Mouse (Mus musculus) testis, adult 2 months (tissue): ENCODE measurements around the gene Cgn. TPM values are rescaled to one million over a fixed set of nuclear protein-coding genes. Genes with fewer than 3 reads are reported as not detected.
A peak's percentile ranks its signal among the peaks of the same experiment; 100 is the strongest.

Source experiments
- H3K27ac ChIP-seq: fragments of 200-500 bp; 2 replicates; pipeline ENCODE4 v1.5.1; 2012; ENCODE audit warnings: low read depth, low read length; ENCODE audit not compliant: control insufficient read depth, insufficient read depth
- H3K27me3 ChIP-seq: fragments of 200-500 bp; 2 replicates; pipeline ENCODE4 v1.6.1; 2012; ENCODE audit warnings: mild to moderate bottlenecking, low read length, moderate library complexity; ENCODE audit not compliant: control insufficient read depth, insufficient read depth
- H3K36me3 ChIP-seq: fragments of 200-500 bp; 2 replicates; pipeline ENCODE4 v1.6.1; 2012; ENCODE audit warnings: mild to moderate bottlenecking, low read length; ENCODE audit not compliant: control insufficient read depth, insufficient read depth
- H3K4me1 ChIP-seq: fragments of 200-500 bp; 2 replicates; pipeline ENCODE4 v1.6.1; 2012; ENCODE audit warnings: low read length; ENCODE audit not compliant: control insufficient read depth, insufficient read depth
- H3K4me3 ChIP-seq: fragments of 200-500 bp; 2 replicates; pipeline ENCODE4 v1.5.1; 2012; ENCODE audit warnings: low read depth, mild to moderate bottlenecking, low read length, moderate library complexity, mixed read lengths; ENCODE audit not compliant: control insufficient read depth
- CTCF ChIP-seq: fragments of 200-500 bp; IDR thresholded peaks from 2 replicates; pipeline ENCODE4 v1.5.1; 2012; ENCODE audit warnings: low read depth, mild to moderate bottlenecking, inconsistent platforms, low read length, moderate library complexity; ENCODE audit not compliant: control insufficient read depth, insufficient read depth, insufficient replicate concordance
- POLR2A ChIP-seq: fragments of 200-500 bp; IDR thresholded peaks from 2 replicates; pipeline ENCODE4 v1.6.1; 2012; ENCODE audit warnings: low read depth, mild to moderate bottlenecking, inconsistent platforms, low read length, moderate library complexity; ENCODE audit not compliant: control insufficient read depth
- polyA plus RNA-seq: library from polyadenylated mRNA; depleted of rRNA; stranded (reverse); fragments of >200 nt; gene quantifications from 2 replicates; pipeline ENCODE4 v1.2.3, GENCODE M21; 2012

Cgn gene
- polyA plus RNA-seq, 1 experiment: 17.4 TPM

GRCm38 (mm10) chr3:94821008-94821638, 34.8 kb upstream of the Cgn start:
- TF ChIP-seq CTCF (no peak), POLR2A (no peak)
- Histone ChIP-seq H3K27ac (peak overlapping the region; percentile 76), H3K27me3 (no peaks in the 10 kb centered on the region), H3K36me3 (no peaks in the 10 kb centered on the region), H3K4me3 (peak overlapping the region; percentile 89), H3K4me1 (peaks cover 7% of the 10 kb centered on the region)

- no peaks in the 10 kb centered on the region for H3K27me3 ChIP-seq
- no peak overlapping the region for H3K27ac ChIP-seq
- peaks cover 7% of the 10 kb centered on the region for H3K4me1 ChIP-seq
- H3K36me3 ChIP-seq: no peaks in the 10 kb centered on the region
- H3K4me3 ChIP-seq: no peak overlapping the region
- TF ChIP-seq CTCF (no peak), POLR2A (no peak)
Observed at GRCm38 (mm10) chr3:94819452-94820425, 33.4 kb upstream of the Cgn start.

GRCm38 (mm10) chr3:94817731-94818130, 31.4 kb upstream of the Cgn start:
- no peak overlapping the region for H3K4me3 ChIP-seq
- TF ChIP-seq CTCF (no peak), POLR2A (no peak)
- no peaks in the 10 kb centered on the region for H3K27me3 ChIP-seq
- no peak overlapping the region for H3K27ac ChIP-seq
- H3K36me3 ChIP-seq: no peaks in the 10 kb centered on the region
- peaks cover 8% of the 10 kb centered on the region for H3K4me1 ChIP-seq

GRCm38 (mm10) chr3:94815603-94816002, 29.3 kb upstream of the Cgn start:
- H3K36me3 ChIP-seq: no peaks in the 10 kb centered on the region
- H3K27ac ChIP-seq: no peak overlapping the region
- H3K4me1 ChIP-seq: peaks cover 4% of the 10 kb centered on the region
- H3K4me3 ChIP-seq: no peak overlapping the region
- H3K27me3 ChIP-seq: no peaks in the 10 kb centered on the region
- TF ChIP-seq CTCF (no peak), POLR2A (no peak)

GRCm38 (mm10) chr3:94814663-94815062, 28.4 kb upstream of the Cgn start:
- peak overlapping the region; percentile 72 for H3K27ac ChIP-seq
- H3K36me3 ChIP-seq: no peaks in the 10 kb centered on the region
- TF ChIP-seq CTCF: no peak
- TF ChIP-seq POLR2A: no peak
- H3K4me3 ChIP-seq: no peak overlapping the region
- no peaks in the 10 kb centered on the region for H3K27me3 ChIP-seq
- peaks cover 2% of the 10 kb centered on the region for H3K4me1 ChIP-seq

GRCm38 (mm10) chr3:94814063-94814462, 27.8 kb upstream of the Cgn start:
- no peaks in the 10 kb centered on the region for H3K36me3 ChIP-seq
- TF ChIP-seq CTCF (no peak), POLR2A (no peak)

GRCm38 (mm10) chr3:94813651-94814050, 27.4 kb upstream of the Cgn start:
- Histone ChIP-seq H3K4me3 (no peak overlapping the region), H3K4me1 (peaks cover 2% of the 10 kb centered on the region), H3K27me3 (no peaks in the 10 kb centered on the region), H3K36me3 (no peaks in the 10 kb centered on the region), H3K27ac (peak overlapping the region; percentile 72)
- TF ChIP-seq CTCF (no peak), POLR2A (no peak)

More at GRCm38 (mm10) chr3:94814063-94814462, 27.8 kb upstream of the Cgn start:
- Histone ChIP-seq H3K4me3 (no peak overlapping the region), H3K27me3 (no peaks in the 10 kb centered on the region), H3K4me1 (peaks cover 2% of the 10 kb centered on the region), H3K27ac (peak overlapping the region; percentile 72)
